Mouse (Mus musculus) midbrain, embryonic 16.5 days (tissue): Measurements from ENCODE around the gene Copz1. TPM values are rescaled to one million over a fixed set of nuclear protein-coding genes. Genes with fewer than 3 reads are reported as not detected.
"Not testable (repeated sequence)": the region's sequence is repeated elsewhere in the genome, so short reads cannot be mapped to it uniquely, and the experiment has no call there.

Experiments used
- ATAC-seq: fragments of 200-750 bp; cut with Nextera tagmentation; 2 replicates; pipeline ENCODE4 v1.8.0; 2017; ENCODE audit warnings: moderate TSS enrichment
- H3K27ac ChIP-seq: fragments of 300-500 bp; sonication (generic); 2 replicates; pipeline ENCODE4 v1.5.1; 2014; ENCODE audit warnings: mild to moderate bottlenecking, low read length, mixed read lengths
- H3K27me3 ChIP-seq: fragments of 300-500 bp; sonication (generic); 2 replicates; pipeline ENCODE4 v1.6.1; 2014; ENCODE audit warnings: low read depth, low read length, mixed read lengths; ENCODE audit not compliant: control insufficient read depth, insufficient read depth
- H3K36me3 ChIP-seq: fragments of 300-500 bp; sonication (generic); 2 replicates; pipeline ENCODE4 v1.6.1; 2014; ENCODE audit warnings: mild to moderate bottlenecking, low read length, moderate library complexity, mixed read lengths; ENCODE audit not compliant: control insufficient read depth, insufficient read depth
- H3K4me1 ChIP-seq: fragments of 300-500 bp; sonication (generic); 2 replicates; pipeline ENCODE4 v1.6.1; 2014; ENCODE audit warnings: mild to moderate bottlenecking, low read length, mixed read lengths; ENCODE audit not compliant: control insufficient read depth, insufficient read depth
- H3K4me2 ChIP-seq: fragments of 300-500 bp; sonication (generic); 2 replicates; pipeline ENCODE4 v1.6.1; 2014; ENCODE audit warnings: mild to moderate bottlenecking, low read length, mixed read lengths
- H3K4me3 ChIP-seq: fragments of 300-500 bp; sonication (generic); 2 replicates; pipeline ENCODE4 v1.5.1; 2014; ENCODE audit warnings: low read depth, mild to moderate bottlenecking, low read length, moderate library complexity, mixed read lengths
- H3K9ac ChIP-seq: fragments of 300-500 bp; sonication (generic); 2 replicates; pipeline ENCODE4 v1.6.1; 2014; ENCODE audit warnings: low read depth, low read length, mixed read lengths
- H3K9me3 ChIP-seq: fragments of 300-500 bp; sonication (generic); replicated peaks from 2 replicates; pipeline ENCODE4 v1.6.1; 2014; ENCODE audit warnings: mild to moderate bottlenecking, low read length, mixed read lengths; ENCODE audit not compliant: control insufficient read depth, poor library complexity, severe bottlenecking
- WGBS: fragments of 180-500 bp; shearing (Covaris S2); extraction: QIAGEN DNeasy Blood & Tissue Kit; methylation state at CpG from one replicate; pipeline ENCODE4 v1.1.7; 2014; 5-methylcytosine and 5-hydroxymethylcytosine counted together
- polyA plus RNA-seq: library from polyadenylated mRNA; unstranded; fragments of >200 nt; fragmentation: Nextera tagmentation; extraction: Ambion mirVana; gene quantifications from 2 replicates; pipeline ENCODE4 v1.2.1, GENCODE M21; 2015

Copz1 gene
- polyA plus RNA-seq, 1 experiment from 2014 or later, result 200 TPM

- H3K27me3 ChIP-seq, H3K9ac ChIP-seq, H3K4me1 ChIP-seq, H3K27ac ChIP-seq, H3K4me2 ChIP-seq, H3K4me3 ChIP-seq, H3K9me3 ChIP-seq, ATAC-seq: not testable (repeated sequence)
- WGBS, result 87% methylated on average over 6 of the region's 6 CpGs
- peaks cover 30% of the 10 kb centered on the region for H3K36me3 ChIP-seq
Measured at GRCm38 (mm10) chr15:103249511-103249910, 23.0 kb upstream of the Copz1 start.

DNA sequence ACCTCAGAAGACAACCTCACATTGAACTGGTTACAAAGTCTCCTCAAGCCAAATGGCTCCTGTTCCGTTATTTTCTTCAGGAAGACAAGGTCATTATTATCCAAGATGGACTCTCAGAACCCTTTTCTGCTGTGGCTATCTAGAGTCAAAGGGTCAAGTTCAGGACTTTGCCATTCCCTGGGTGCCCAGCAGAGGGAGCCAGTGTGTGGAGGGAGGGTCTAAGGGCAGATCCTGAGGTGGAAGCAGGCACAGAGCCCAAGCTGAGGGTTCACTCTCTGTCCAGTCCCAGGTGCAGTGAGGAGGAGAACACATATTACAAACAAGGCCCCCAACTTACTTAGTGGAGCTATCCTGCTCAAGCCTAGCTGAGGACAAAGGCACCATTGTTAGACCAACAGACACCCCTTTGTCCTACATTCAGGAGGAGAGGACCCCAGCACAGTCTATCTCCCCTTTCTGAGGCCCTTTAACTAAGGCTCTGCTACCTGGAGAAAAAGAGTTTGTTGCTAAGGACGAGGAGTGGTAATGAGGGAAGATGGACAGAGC, 22.2 kb upstream of the Copz1 start:
- H3K4me1 ChIP-seq, result peaks cover 7% of the 10 kb centered on the region; the same call in 1 of the 2 replicates
- no peak overlapping the region for H3K27ac ChIP-seq
- ATAC-seq, result no peak
- no peaks in the 10 kb centered on the region for H3K27me3 ChIP-seq
- no peak overlapping the region for H3K9ac ChIP-seq
- no peak overlapping the region for H3K4me3 ChIP-seq
- peaks cover 27% of the 10 kb centered on the region for H3K36me3 ChIP-seq
- no peak overlapping the region for H3K4me2 ChIP-seq
- H3K9me3 ChIP-seq, result no peaks in the 10 kb centered on the region
- WGBS, result 32% methylated on average over 2 of the region's 2 CpGs

GRCm38 (mm10) chr15:103251595-103251994, 20.9 kb upstream of the Copz1 start:
- no peaks in the 10 kb centered on the region for H3K9me3 ChIP-seq
- peaks cover 21% of the 10 kb centered on the region for H3K36me3 ChIP-seq
- H3K4me3 ChIP-seq, result no peak overlapping the region
- no peak overlapping the region for H3K9ac ChIP-seq
- peaks cover 5% of the 10 kb centered on the region; the same call in 1 of the 2 replicates for H3K4me1 ChIP-seq
- H3K27ac ChIP-seq, result no peak overlapping the region
- no peaks in the 10 kb centered on the region for H3K27me3 ChIP-seq
- no peak overlapping the region for H3K4me2 ChIP-seq
- no peak for ATAC-seq
- WGBS, result 60% methylated on average over 1 of the region's 1 CpGs

- H3K36me3 ChIP-seq, result peaks cover 11% of the 10 kb centered on the region
- H3K4me1 ChIP-seq, result peaks cover 5% of the 10 kb centered on the region; the same call in 1 of the 2 replicates
- no peak overlapping the region for H3K4me3 ChIP-seq
- H3K9me3 ChIP-seq, result no peaks in the 10 kb centered on the region
- H3K27ac ChIP-seq, result no peak overlapping the region
- ATAC-seq, result no peak
- no peak overlapping the region for H3K4me2 ChIP-seq
- H3K27me3 ChIP-seq, result no peaks in the 10 kb centered on the region
- H3K9ac ChIP-seq, result no peak overlapping the region
- WGBS, result 91% methylated on average over 3 of the region's 3 CpGs
Measured at GRCm38 (mm10) chr15:103252660-103253059, 19.9 kb upstream of the Copz1 start.

GRCm38 (mm10) chr15:103253352-103253751, 19.2 kb upstream of the Copz1 start:
- 100% methylated on average over 1 of the region's 1 CpGs for WGBS
- ATAC-seq, result no peak
- peaks cover 5% of the 10 kb centered on the region for H3K36me3 ChIP-seq

DNA sequence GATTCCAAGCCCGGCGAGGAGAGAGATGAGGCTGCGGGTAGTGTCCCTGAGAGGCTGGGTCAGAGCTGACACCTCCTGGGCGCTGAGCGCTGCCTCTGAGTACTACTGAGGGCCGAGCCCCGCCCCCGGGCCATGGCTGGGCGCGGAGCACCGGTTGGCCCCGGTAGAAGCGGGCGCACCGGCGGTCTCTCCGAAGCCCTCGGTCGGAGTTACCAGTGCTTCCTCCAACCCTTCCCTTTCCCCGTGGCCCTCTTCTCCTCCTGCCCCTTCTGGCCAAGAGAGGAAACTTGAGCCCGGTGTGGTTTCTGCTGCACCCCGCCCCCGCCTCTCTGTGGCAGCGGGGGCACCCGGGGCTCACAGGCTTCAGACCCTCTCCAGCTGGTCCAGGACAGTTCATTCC, 17.3 kb upstream of the Copz1 start:
- H3K4me3 ChIP-seq, result peak overlapping the region; percentile 33
- 1% methylated on average over 25 of the region's 25 CpGs for WGBS
- no peaks in the 10 kb centered on the region for H3K36me3 ChIP-seq
- H3K27me3 ChIP-seq, result peaks cover 4% of the 10 kb centered on the region; the same call in 1 of the 2 replicates
- H3K4me1 ChIP-seq, result peaks cover 5% of the 10 kb centered on the region; the same call in 1 of the 2 replicates
- H3K9me3 ChIP-seq, result no peaks in the 10 kb centered on the region
- peak overlapping the region; percentile 72 for H3K4me2 ChIP-seq
- H3K27ac ChIP-seq, result no peak overlapping the region
- H3K9ac ChIP-seq, result peak overlapping the region; percentile 66
- ATAC-seq, result 0 out of 2 replicates have a peak, but pooled peaks have one; percentile 64

More at GRCm38 (mm10) chr15:103253352-103253751, 19.2 kb upstream of the Copz1 start:
- no peak overlapping the region for H3K4me3 ChIP-seq
- H3K9me3 ChIP-seq, result no peaks in the 10 kb centered on the region
- no peak overlapping the region for H3K4me2 ChIP-seq
- H3K4me1 ChIP-seq, result peaks cover 5% of the 10 kb centered on the region; the same call in 1 of the 2 replicates
- H3K9ac ChIP-seq, result no peak overlapping the region
- H3K27ac ChIP-seq, result no peak overlapping the region
- H3K27me3 ChIP-seq, result peaks cover 2% of the 10 kb centered on the region; the same call in 1 of the 2 replicates

DNA sequence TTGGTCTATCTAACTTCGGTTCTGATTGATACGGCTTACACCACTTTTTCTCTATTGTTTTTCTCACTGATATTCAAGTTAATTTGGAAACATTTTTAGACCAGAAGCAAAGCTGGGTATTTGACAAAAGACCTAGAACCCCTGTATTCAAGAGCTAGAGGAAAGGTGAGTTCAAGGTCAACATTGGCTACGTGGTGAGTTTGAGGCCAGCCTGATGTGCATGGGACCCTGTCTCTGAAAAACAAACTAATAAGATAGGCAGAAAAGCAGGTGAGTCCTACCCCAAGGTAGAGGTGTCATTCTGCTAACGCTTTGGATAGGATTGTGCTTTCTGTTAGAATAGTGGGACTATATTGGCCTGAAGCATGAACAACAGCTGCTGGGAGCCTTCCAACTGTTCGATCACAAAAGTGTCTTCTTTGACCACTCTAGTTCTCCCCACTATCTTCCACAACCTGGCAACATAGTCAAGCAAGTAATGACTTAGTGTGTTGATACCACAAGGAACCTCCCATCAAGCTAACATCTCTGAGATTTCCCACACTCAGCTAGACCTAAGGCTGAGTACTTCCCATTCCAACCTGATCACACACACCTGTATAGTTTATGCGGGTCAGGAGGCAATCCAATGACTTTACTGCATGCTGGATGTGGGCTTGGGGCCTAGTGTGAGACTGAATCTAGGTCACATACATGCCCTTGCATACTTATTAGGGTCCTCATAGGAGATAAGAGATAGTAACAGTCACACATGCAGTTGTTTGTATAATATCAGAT, 16.1 kb upstream of the Copz1 start:
- H3K4me3 ChIP-seq, result no peak overlapping the region
- no peak overlapping the region for H3K27ac ChIP-seq

GRCm38 (mm10) chr15:103257790-103258728, 14.5 kb upstream of the Copz1 start, which contains the start of gene Nfe2:
Gene Nfe2, minus strand, starts transcription at chr15:103258403.
- ATAC-seq, result no peak
- no peaks in the 10 kb centered on the region for H3K9me3 ChIP-seq
- no peak within 1 kb of the TSS for H3K27ac ChIP-seq
- 13% methylated on average over 15 of the region's 15 CpGs for WGBS
- H3K27me3 ChIP-seq, result peaks cover 4% of the 10 kb centered on the region; the same call in 1 of the 2 replicates
- no peaks in the 10 kb centered on the region for H3K36me3 ChIP-seq
- no peak within 1 kb of the TSS for H3K9ac ChIP-seq
- H3K4me2 ChIP-seq, result 0 out of 2 replicates have a peak within 1 kb of the TSS, but pooled peaks have one; percentile 6
- no peak within 1 kb of the TSS for H3K4me3 ChIP-seq
- H3K4me1 ChIP-seq, result peaks cover 5% of the 10 kb centered on the region; the same call in 1 of the 2 replicates

More for the DNA sequence above, 16.1 kb upstream of the Copz1 start:
- ATAC-seq, result no peak
- 90% methylated on average over 6 of the region's 6 CpGs for WGBS
- Histone ChIP-seq H3K9ac (no peak overlapping the region), H3K4me1 (peaks cover 5% of the 10 kb centered on the region; the same call in 1 of the 2 replicates), H3K27me3 (peaks cover 4% of the 10 kb centered on the region; the same call in 1 of the 2 replicates), H3K36me3 (no peaks in the 10 kb centered on the region), H3K4me2 (no peak overlapping the region), H3K9me3 (no peaks in the 10 kb centered on the region)
